Mouse (Mus musculus): ENCODE results near the gene Cacna1d. TPM values are rescaled to one million over a fixed set of nuclear protein-coding genes. Genes with fewer than 3 reads are reported as not detected.

Gene Cacna1d
- total and polyA plus RNA-seq, 3 experiments, result 0.04 to 0.66 (median 0.08) TPM

GRCm38 (mm10) chr14:30251351-30251750 lies 239.9 kb downstream of the Cacna1d start:
- in situ Hi-C loops (cut with MboI; ENCODE audit: low pct_ligation_motif_present, low pct_unique_long_range_greater_than_20kb, low sequenced_read_pairs), result no loop called here
- dilution Hi-C loops (cut with MboI; ENCODE audit: extremely low pct_ligation_motif_present, extremely low pct_unique_long_range_greater_than_20kb, low sequenced_read_pairs), result no loop called here
- TF ChIP-seq UBTF (IDR thresholded peaks at IDR 0.05; ENCODE audit: low read depth, low read length) (no peak), ZKSCAN1 (IDR thresholded peaks at IDR 0.05; ENCODE audit: borderline replicate concordance, low read depth, low read length) (no peak), MXI1 (IDR thresholded peaks at IDR 0.05; ENCODE audit: low read depth, low read length) (no peak), HCFC1 (IDR thresholded peaks at IDR 0.05; ENCODE audit: low read depth, low read length) (no peak)
- H3K36me3 ChIP-seq (replicated peaks in 1 of 2; ENCODE audit: control insufficient read depth in 1 of 2, insufficient read depth in 1 of 2, low read length in 1 of 2), result no peaks in the 10 kb centered on the region
- no peak for DNase-seq (ENCODE audit: extremely low read depth)
- H3K4me3 ChIP-seq (replicated peaks in 1 of 3; ENCODE audit: low read depth in 2 of 3, low read length in 2 of 3, poor library complexity in 1 of 3), result no peak overlapping the region
- H3K79me2 ChIP-seq (replicated peaks; ENCODE audit: control insufficient read depth, extremely low read depth, insufficient read depth, poor library complexity, severe bottlenecking), result no peaks in the 10 kb centered on the region
- H3K4me1 ChIP-seq (ENCODE audit: control insufficient read depth in 1 of 2, insufficient read depth in 2 of 2), result peaks cover 11 to 67% of the 10 kb centered on the region in 2 experiments
- peaks cover 3% of the 10 kb centered on the region for H3K9me3 ChIP-seq (replicated peaks; ENCODE audit: low read length)
- no peak overlapping the region for H3K27ac ChIP-seq (ENCODE audit: insufficient read depth, low read depth)
- no peak overlapping the region for H3K9ac ChIP-seq (ENCODE audit: insufficient read depth, low read depth)
- H3K27me3 ChIP-seq (replicated peaks), result no peaks in the 10 kb centered on the region
- no peak overlapping the region for H3K4me2 ChIP-seq (ENCODE audit: insufficient read depth, low read depth, poor library complexity, severe bottlenecking)

GRCm38 (mm10) chr14:30249591-30249990 lies 241.7 kb downstream of the Cacna1d start:
- in situ Hi-C loops (cut with MboI; ENCODE audit: low pct_ligation_motif_present, low pct_unique_long_range_greater_than_20kb, low sequenced_read_pairs) (no loop called here), dilution Hi-C loops (cut with MboI; ENCODE audit: extremely low pct_ligation_motif_present, extremely low pct_unique_long_range_greater_than_20kb, low sequenced_read_pairs) (no loop called here)
- Histone ChIP-seq H3K36me3 (replicated peaks in 1 of 2; ENCODE audit: control insufficient read depth in 1 of 2, insufficient read depth in 1 of 2, low read length in 1 of 2) (no peaks in the 10 kb centered on the region), H3K4me1 (ENCODE audit: control insufficient read depth in 1 of 2, insufficient read depth in 2 of 2) (peaks cover 10 to 50% of the 10 kb centered on the region in 2 experiments), H3K4me2 (ENCODE audit: insufficient read depth, low read depth, poor library complexity, severe bottlenecking) (no peak overlapping the region), H3K9me3 (replicated peaks; ENCODE audit: low read length) (peaks cover 3% of the 10 kb centered on the region), H3K27ac (ENCODE audit: insufficient read depth, low read depth) (no peak overlapping the region), H3K4me3 (replicated peaks in 1 of 3; ENCODE audit: low read depth in 2 of 3, low read length in 2 of 3, poor library complexity in 1 of 3) (no peak overlapping the region), H3K27me3 (replicated peaks) (no peaks in the 10 kb centered on the region), H3K79me2 (replicated peaks; ENCODE audit: control insufficient read depth, extremely low read depth, insufficient read depth, poor library complexity, severe bottlenecking) (no peaks in the 10 kb centered on the region), H3K9ac (ENCODE audit: insufficient read depth, low read depth) (no peak overlapping the region)
- no peak for TF ChIP-seq MAX (IDR thresholded peaks at IDR 0.05; ENCODE audit: low read length)
- no peak for TF ChIP-seq HCFC1 (IDR thresholded peaks at IDR 0.05; ENCODE audit: low read depth, low read length)
- TF ChIP-seq NELFE (IDR thresholded peaks at IDR 0.05; ENCODE audit: low read depth, low read length), result no peak
- TF ChIP-seq POLR2A (IDR thresholded peaks at IDR 0.05; ENCODE audit: low read depth, low read length), result no peak
- no peak for TF ChIP-seq UBTF (IDR thresholded peaks at IDR 0.05; ENCODE audit: low read depth, low read length)
- TF ChIP-seq GABPA (IDR thresholded peaks at IDR 0.05; ENCODE audit: insufficient replicate concordance, low read depth, low read length), result no peak
- peak; percentile 59 for DNase-seq (ENCODE audit: extremely low read depth)

- in situ Hi-C loops (cut with MboI; ENCODE audit: low pct_ligation_motif_present, low pct_unique_long_range_greater_than_20kb, low sequenced_read_pairs), result no loop called here
- Histone ChIP-seq H3K27me3 (replicated peaks) (no peaks in the 10 kb centered on the region), H3K27ac (ENCODE audit: insufficient read depth, low read depth) (no peak overlapping the region), H3K4me2 (ENCODE audit: insufficient read depth, low read depth, poor library complexity, severe bottlenecking) (no peak overlapping the region), H3K79me2 (replicated peaks; ENCODE audit: control insufficient read depth, extremely low read depth, insufficient read depth, poor library complexity, severe bottlenecking) (no peaks in the 10 kb centered on the region), H3K9ac (ENCODE audit: insufficient read depth, low read depth) (no peak overlapping the region), H3K9me3 (replicated peaks; ENCODE audit: low read length) (peaks cover 3% of the 10 kb centered on the region), H3K4me3 (replicated peaks in 1 of 3; ENCODE audit: low read depth in 2 of 3, low read length in 2 of 3, poor library complexity in 1 of 3) (no peak overlapping the region), H3K36me3 (replicated peaks in 1 of 2; ENCODE audit: control insufficient read depth in 1 of 2, insufficient read depth in 1 of 2, low read length in 1 of 2) (no peaks in the 10 kb centered on the region), H3K4me1 (ENCODE audit: control insufficient read depth in 1 of 2, insufficient read depth in 2 of 2) (peaks cover 10 to 47% of the 10 kb centered on the region in 2 experiments)
- DNase-seq (ENCODE audit: extremely low read depth), result no peak
- dilution Hi-C loops (cut with MboI; ENCODE audit: extremely low pct_ligation_motif_present, extremely low pct_unique_long_range_greater_than_20kb, low sequenced_read_pairs), result no loop called here
- TF ChIP-seq EP300 (IDR thresholded peaks at IDR 0.05; ENCODE audit: low read length) (no peak), KAT2A (IDR thresholded peaks at IDR 0.05; ENCODE audit: insufficient replicate concordance, low read length) (no peak), UBTF (IDR thresholded peaks at IDR 0.05; ENCODE audit: low read depth, low read length) (no peak), MXI1 (IDR thresholded peaks at IDR 0.05; ENCODE audit: low read depth, low read length) (no peak), IRF4 (IDR thresholded peaks at IDR 0.05; ENCODE audit: low read depth, low read length) (no peak), ZNF384 (IDR thresholded peaks at IDR 0.05; ENCODE audit: low read depth, low read length) (no peak), GABPA (IDR thresholded peaks at IDR 0.05; ENCODE audit: insufficient replicate concordance, low read depth, low read length) (no peak), USF1 (IDR thresholded peaks at IDR 0.05; ENCODE audit: low read depth, low read length) (no peak)
Observed at GRCm38 (mm10) chr14:30248811-30249210, 242.4 kb downstream of the Cacna1d start.

All from CH12.LX (cell line).